Mouse (Mus musculus) duodenum, adult 2 months (tissue): ENCODE measurements around the gene Qsox2. TPM values are rescaled to one million over a fixed set of nuclear protein-coding genes. Genes with fewer than 3 reads are reported as not detected.

Source experiments
- polyA plus RNA-seq: library from polyadenylated mRNA; depleted of rRNA; stranded (reverse); fragments of >200 nt; gene quantifications from 2 replicates; pipeline ENCODE4 v1.2.3, GENCODE M21; 2012; ENCODE audit warnings: low replicate concordance; rRNA removed

Qsox2 gene
- polyA plus RNA-seq, result 8.1 and 9.7 TPM in 2 replicates

GRCm38 (mm10) chr2:26237290-26237782 is at the start of gene Qsox2:
Gene Qsox2 (minus strand): TSS chr2:26237525.

GRCm38 (mm10) chr2:26208126-26208789 is 29.1 kb downstream of the Qsox2 start, which contains the start of gene Lhx3:
Gene Lhx3 (minus strand): TSS chr2:26208289.

Other genes with a start within 250 kb of the Qsox2 start
- 41.3 and 59.4 TPM in 2 replicates for gene Ubac1, start 215.8 kb downstream of the Qsox2 start, polyA plus RNA-seq
- 35.6 and 37.9 TPM in 2 replicates for gene Nacc2, start 114.3 kb downstream of the Qsox2 start, polyA plus RNA-seq
- 0.05 TPM in 1 of 2 replicates, not detected in the other for gene Lhx3, start 29.2 kb downstream of the Qsox2 start, polyA plus RNA-seq
- gene Ccdc187, start 57.0 kb upstream of the Qsox2 start, polyA plus RNA-seq, result 0.17 and 0.49 TPM in 2 replicates
- gene Gpsm1, start 78.0 kb upstream of the Qsox2 start, polyA plus RNA-seq, result 8.5 and 9.0 TPM in 2 replicates
- gene Dnlz, start 114.6 kb upstream of the Qsox2 start, polyA plus RNA-seq, result 20.7 and 26.3 TPM in 2 replicates
- 2.8 and 3.7 TPM in 2 replicates for gene Card9, start 123.4 kb upstream of the Qsox2 start, polyA plus RNA-seq
- 19.9 and 28.1 TPM in 2 replicates for gene Snapc4, start 143.1 kb upstream of the Qsox2 start, polyA plus RNA-seq
- gene Entr1, start 151.8 kb upstream of the Qsox2 start, polyA plus RNA-seq, result 46.8 and 50.7 TPM in 2 replicates
- gene Pmpca, start 151.8 kb upstream of the Qsox2 start, polyA plus RNA-seq, result 11.9 and 37.6 TPM in 2 replicates
- gene Inpp5e, start 171.7 kb upstream of the Qsox2 start, polyA plus RNA-seq, result 11.2 and 15.5 TPM in 2 replicates
- 53.8 and 75.0 TPM in 2 replicates for gene Sec16a, start 207.7 kb upstream of the Qsox2 start, polyA plus RNA-seq